Mouse (Mus musculus) forebrain, embryonic 16.5 days (tissue): Measurements from ENCODE around the gene Meltf. TPM values are rescaled to one million over a fixed set of nuclear protein-coding genes. Genes with fewer than 3 reads are reported as not detected.
"Not testable (repeated sequence)": the region's sequence is repeated elsewhere in the genome, so short reads cannot be mapped to it uniquely, and the experiment has no call there.

Experiments
- ATAC-seq: fragments of 200-750 bp; cut with Nextera tagmentation; 2 replicates; pipeline ENCODE4 v1.8.0; 2017; ENCODE audit warnings: mild to moderate bottlenecking, moderate library complexity
- H3K27ac ChIP-seq: fragments of 300-500 bp; sonication (generic); 2 replicates; pipeline ENCODE4 v1.5.1; 2014; ENCODE audit warnings: low read length, control low read depth
- H3K27me3 ChIP-seq: fragments of 300-500 bp; sonication (generic); replicated peaks from 2 replicates; pipeline ENCODE4 v1.6.1; 2014; ENCODE audit warnings: low read length; ENCODE audit not compliant: control insufficient read depth, insufficient read depth
- H3K36me3 ChIP-seq: fragments of 300-500 bp; sonication (generic); 2 replicates; pipeline ENCODE4 v1.6.1; 2014; ENCODE audit not compliant: control insufficient read depth, insufficient read depth
- H3K4me1 ChIP-seq: fragments of 300-500 bp; sonication (generic); replicated peaks from 2 replicates; pipeline ENCODE4 v1.6.1; 2014; ENCODE audit warnings: low read length; ENCODE audit not compliant: control insufficient read depth, insufficient read depth
- H3K4me2 ChIP-seq: fragments of 300-500 bp; sonication (generic); 2 replicates; pipeline ENCODE4 v1.6.1; 2014; ENCODE audit warnings: mild to moderate bottlenecking, low read length, control low read depth
- H3K4me3 ChIP-seq: fragments of 300-500 bp; sonication (generic); replicated peaks from 2 replicates; pipeline ENCODE4 v1.5.1; 2014; ENCODE audit warnings: mild to moderate bottlenecking, low read length, control low read depth
- H3K9ac ChIP-seq: fragments of 300-500 bp; sonication (generic); replicated peaks from 2 replicates; pipeline ENCODE4 v1.6.1; 2014; ENCODE audit warnings: low read depth, low read length, control low read depth
- H3K9me3 ChIP-seq: fragments of 300-500 bp; sonication (generic); 2 replicates; pipeline ENCODE4 v1.6.1; 2016; ENCODE audit warnings: low read length; ENCODE audit not compliant: control insufficient read depth
- WGBS: fragments of 180-500 bp; shearing (Covaris S2); extraction: QIAGEN DNeasy Blood & Tissue Kit; methylation state at CpG from one replicate; pipeline ENCODE4 v1.1.7; 2014; 5-methylcytosine and 5-hydroxymethylcytosine counted together
- polyA plus RNA-seq: library from polyadenylated mRNA; unstranded; fragments of >200 nt; fragmentation: Nextera tagmentation; extraction: Ambion mirVana; gene quantifications from 2 replicates; pipeline ENCODE4 v1.2.1, GENCODE M21; 2015

Meltf gene
- polyA plus RNA-seq, 1 experiment from 2014 or later, result 0.16 TPM

DNA sequence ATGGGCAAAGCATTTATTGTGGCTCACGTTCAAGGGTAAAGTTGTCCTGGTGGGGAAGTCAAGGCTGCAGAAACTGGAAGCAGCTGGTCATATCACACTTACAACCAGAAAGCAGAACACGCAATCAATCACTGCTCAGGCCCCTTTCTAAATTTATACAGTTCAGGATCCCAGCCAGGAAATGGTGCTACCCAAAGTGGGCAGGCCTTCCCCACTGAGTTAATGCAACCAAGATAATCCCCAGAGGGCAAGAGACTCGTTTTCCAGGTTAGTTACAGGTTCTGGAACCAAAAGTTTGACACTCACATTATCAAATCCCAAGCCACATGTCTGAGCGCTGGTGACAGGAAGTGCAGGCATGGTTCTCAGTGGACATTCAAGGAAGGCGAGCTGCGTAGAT lies 60.2 kb downstream of the Meltf start:
- Histone ChIP-seq H3K9me3 (no peaks in the 10 kb centered on the region), H3K9ac (no peak overlapping the region), H3K4me2 (no peak overlapping the region), H3K27me3 (peaks cover 6% of the 10 kb centered on the region), H3K4me3 (no peak overlapping the region), H3K36me3 (no peaks in the 10 kb centered on the region), H3K4me1 (peaks cover 20% of the 10 kb centered on the region), H3K27ac (no peak overlapping the region)
- no peak for ATAC-seq
- 78% methylated on average over 6 of the region's 6 CpGs for WGBS

DNA sequence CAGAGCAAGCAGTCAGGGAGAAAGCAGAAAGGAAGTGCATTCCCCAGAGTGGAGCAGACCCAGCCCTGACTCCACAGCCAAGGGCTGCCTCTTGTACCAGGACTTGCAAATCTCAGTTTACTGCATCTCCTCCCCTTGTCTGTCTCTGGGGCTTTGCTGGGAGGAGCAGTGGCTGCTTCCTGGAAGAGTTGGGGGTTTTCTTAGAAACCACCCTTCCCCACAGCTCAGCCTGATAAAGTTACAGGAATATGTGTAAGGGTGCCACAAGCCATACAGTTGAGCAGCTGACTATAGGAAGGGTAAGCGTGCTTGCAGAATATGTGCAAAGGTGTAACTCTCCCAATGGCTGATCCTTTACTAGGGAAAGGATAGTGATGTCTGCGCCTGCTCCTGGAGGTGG lies 62.0 kb downstream of the Meltf start:
- Histone ChIP-seq H3K9me3 (no peaks in the 10 kb centered on the region), H3K27me3 (peaks cover 4% of the 10 kb centered on the region; the same call in 1 of the 2 replicates), H3K4me3 (no peak overlapping the region), H3K36me3 (no peaks in the 10 kb centered on the region), H3K4me1 (peaks cover 9% of the 10 kb centered on the region), H3K27ac (no peak overlapping the region), H3K4me2 (no peak overlapping the region), H3K9ac (no peak overlapping the region)
- 78% methylated on average over 2 of the region's 2 CpGs for WGBS
- no peak for ATAC-seq

DNA sequence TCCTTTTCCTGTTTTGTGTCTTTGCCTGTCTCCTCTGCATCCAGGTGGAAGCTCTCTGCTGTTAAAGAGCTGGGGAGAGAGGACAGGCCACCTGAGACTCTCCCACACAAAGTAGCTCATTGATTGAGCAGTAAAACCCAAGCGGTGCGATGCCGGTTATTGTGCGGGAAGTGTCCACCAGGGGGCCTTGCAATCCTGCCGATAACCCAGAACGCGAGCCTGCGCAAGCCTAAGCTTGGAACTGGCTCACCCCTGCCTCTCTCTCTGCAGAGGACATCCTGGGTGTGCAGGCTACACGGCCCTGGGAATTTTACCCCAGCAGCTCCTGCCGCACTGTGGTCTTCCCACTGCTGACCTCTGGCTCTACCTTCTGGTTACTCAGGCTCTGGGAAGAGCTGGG lies 65.4 kb downstream of the Meltf start:
- Histone ChIP-seq H3K27ac (no peak overlapping the region), H3K4me1 (peaks cover 29% of the 10 kb centered on the region), H3K9ac (no peak overlapping the region), H3K4me2 (no peak overlapping the region), H3K36me3 (no peaks in the 10 kb centered on the region), H3K4me3 (no peak overlapping the region), H3K9me3 (no peaks in the 10 kb centered on the region), H3K27me3 (no peaks in the 10 kb centered on the region)
- WGBS, result 3% methylated on average over 10 of the region's 10 CpGs
- ATAC-seq, result peak; percentile 32

DNA sequence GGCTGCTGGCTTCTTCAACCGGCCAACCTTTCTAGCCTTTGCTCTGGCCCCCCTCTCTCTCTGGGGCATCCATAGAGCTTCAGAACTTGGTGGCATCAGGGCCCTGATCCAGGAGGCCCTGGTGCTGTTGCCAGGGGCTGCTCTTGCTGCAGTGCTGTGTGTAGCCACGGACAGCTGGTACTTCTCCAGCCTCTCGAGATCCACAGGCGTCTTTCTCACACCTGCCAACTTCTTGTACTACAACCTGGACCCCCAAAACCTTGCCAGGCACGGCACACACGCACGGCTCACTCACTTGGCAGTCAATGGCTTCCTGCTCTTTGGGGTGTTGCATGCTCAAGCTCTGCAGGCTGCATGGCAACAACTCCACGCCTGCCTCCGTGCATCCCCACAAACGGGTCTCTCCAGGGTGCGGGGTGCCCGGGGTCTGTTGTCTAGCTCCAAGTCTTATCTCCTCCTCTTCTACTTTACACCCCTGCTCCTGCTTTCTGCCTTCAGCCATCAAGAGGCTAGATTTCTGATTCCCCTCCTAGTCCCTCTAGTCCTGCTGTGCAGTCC lies 66.2 kb downstream of the Meltf start:
- H3K4me3 ChIP-seq, result no peak overlapping the region
- no peak overlapping the region; the same call in 1 of the 2 replicates for H3K9ac ChIP-seq
- 86% methylated on average over 12 of the region's 12 CpGs for WGBS
- no peaks in the 10 kb centered on the region for H3K27me3 ChIP-seq
- H3K27ac ChIP-seq, result no peak overlapping the region
- no peaks in the 10 kb centered on the region for H3K9me3 ChIP-seq
- peaks cover 37% of the 10 kb centered on the region for H3K4me1 ChIP-seq
- no peak for ATAC-seq
- H3K4me2 ChIP-seq, result no peak overlapping the region
- H3K36me3 ChIP-seq, result no peaks in the 10 kb centered on the region

DNA sequence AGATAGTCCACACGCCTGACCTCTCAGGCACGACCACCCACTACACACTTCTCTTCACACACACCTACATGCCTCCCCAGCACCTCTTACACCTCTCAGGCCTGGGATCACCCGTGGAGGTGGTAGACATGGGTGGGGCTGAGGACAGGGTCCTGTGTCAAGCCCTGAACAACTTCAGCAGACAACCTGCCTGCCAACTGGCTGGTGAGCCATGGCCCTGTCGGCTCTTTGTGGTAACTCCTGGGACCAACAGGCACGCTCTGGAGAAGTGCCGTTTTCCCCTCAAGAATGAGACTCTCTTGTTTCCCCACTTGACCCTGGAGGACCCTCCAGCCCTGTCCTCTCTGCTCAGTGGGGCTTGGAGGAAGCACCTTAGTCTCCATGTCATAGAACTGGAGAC lies 66.8 kb downstream of the Meltf start:
- Histone ChIP-seq H3K4me1 (peaks cover 37% of the 10 kb centered on the region), H3K27me3 (no peaks in the 10 kb centered on the region), H3K27ac (no peak overlapping the region), H3K9ac (no peak overlapping the region; the same call in 1 of the 2 replicates), H3K36me3 (no peaks in the 10 kb centered on the region), H3K9me3 (no peaks in the 10 kb centered on the region), H3K4me2 (no peak overlapping the region), H3K4me3 (no peak overlapping the region)
- 93% methylated on average over 6 of the region's 6 CpGs for WGBS
- ATAC-seq, result no peak

DNA sequence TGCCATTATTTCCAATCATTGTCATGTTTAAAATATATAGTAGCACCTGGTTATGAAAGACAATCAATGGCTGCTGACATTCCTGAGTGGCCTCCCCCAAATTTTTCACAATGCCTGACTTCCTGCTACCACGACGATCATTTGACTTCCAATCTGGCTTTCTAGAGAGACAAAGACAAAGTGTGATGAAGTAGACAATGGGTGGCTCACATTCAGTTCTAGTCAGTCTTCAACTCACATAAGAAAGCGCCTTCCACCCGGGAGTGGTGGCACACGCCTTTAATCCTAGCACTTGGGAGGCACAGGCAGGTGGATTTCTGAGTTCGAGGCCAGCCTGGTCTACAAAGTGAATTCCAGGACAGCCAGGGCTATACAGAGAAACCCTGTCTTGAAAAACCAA lies 67.4 kb downstream of the Meltf start:
- not testable (repeated sequence) for ATAC-seq, H3K4me3 ChIP-seq, H3K4me2 ChIP-seq, H3K27me3 ChIP-seq, H3K9ac ChIP-seq, H3K36me3 ChIP-seq, H3K27ac ChIP-seq, H3K9me3 ChIP-seq
- H3K4me1 ChIP-seq, result peaks cover 37% of the 10 kb centered on the region
- 88% methylated on average over 6 of the region's 6 CpGs for WGBS

DNA sequence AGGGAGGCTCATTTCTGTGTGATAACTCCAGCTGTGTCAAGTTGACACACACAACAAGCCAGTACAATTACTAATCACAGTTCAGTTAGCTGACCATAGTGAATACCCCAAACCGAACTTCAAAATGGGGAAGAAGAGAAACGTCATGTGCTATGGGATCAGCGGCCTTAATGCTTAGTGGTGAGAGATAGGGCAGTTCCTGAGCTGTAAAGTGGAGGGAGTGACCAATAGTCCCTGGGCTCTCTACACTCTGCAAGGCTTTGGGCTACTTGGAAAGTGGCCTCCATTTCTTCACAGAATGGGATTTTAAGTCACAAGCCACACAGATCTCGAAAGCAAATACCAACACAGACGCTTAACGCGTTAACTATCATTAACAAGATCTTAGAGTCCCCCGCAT lies 68.7 kb downstream of the Meltf start:
- Histone ChIP-seq H3K4me2 (peak overlapping the region; percentile 85), H3K4me3 (peak overlapping the region; percentile 63), H3K27me3 (no peaks in the 10 kb centered on the region), H3K4me1 (peaks cover 37% of the 10 kb centered on the region), H3K27ac (peak overlapping the region; percentile 80), H3K36me3 (no peaks in the 10 kb centered on the region), H3K9ac (peak overlapping the region; percentile 76), H3K9me3 (no peaks in the 10 kb centered on the region)
- WGBS, result 36% methylated on average over 8 of the region's 8 CpGs
- ATAC-seq, result no peak

DNA sequence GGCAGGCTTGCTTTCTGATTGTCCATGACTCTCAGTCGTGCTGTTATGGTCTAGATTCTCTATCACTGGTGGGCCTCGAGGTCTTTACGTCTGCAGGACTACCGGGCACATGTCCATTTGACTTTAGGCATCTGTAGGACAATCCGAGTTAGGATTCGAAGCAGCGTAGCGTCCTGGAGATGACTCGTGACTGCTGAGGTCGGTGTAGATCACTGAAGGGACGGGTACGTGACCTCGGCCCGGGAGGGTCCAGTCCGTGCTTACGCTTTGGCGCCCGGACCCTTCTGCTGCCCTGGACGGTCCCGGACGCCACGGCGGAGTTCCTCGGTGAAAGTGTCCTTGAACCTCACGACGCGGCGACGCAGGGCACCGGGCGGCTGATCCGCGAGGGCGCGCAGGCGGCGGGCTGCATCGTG lies 69.3 kb downstream of the Meltf start:
- Histone ChIP-seq H3K36me3 (no peaks in the 10 kb centered on the region), H3K9ac (peak overlapping the region; percentile 76), H3K4me1 (peaks cover 37% of the 10 kb centered on the region), H3K4me2 (peak overlapping the region; percentile 85), H3K4me3 (peak overlapping the region; percentile 63), H3K27ac (peak overlapping the region; percentile 80), H3K9me3 (no peaks in the 10 kb centered on the region), H3K27me3 (no peaks in the 10 kb centered on the region)
- WGBS, result under 1% methylated on average over 38 of the region's 38 CpGs
- ATAC-seq, result no peak

DNA sequence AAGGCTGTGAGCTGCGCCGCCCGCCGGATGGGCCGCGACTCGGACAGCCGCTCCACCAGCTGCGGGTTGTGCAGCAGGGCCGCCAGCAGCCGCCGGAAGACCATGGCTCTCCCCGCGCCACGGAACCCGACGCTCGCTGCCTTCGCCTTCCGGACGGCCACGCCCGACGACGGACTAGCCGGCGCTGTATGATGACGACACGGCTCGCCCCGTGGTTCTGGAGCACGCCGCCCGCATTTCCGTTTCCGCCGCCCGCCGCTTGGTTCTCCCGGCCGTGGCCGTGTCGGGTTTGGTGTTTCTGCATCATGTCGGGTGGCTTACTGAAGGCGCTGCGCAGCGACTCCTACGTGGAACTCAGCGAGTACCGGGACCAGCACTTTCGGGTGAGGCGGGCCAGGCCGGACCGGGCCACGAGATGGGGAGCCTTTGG lies 69.8 kb downstream of the Meltf start, which contains the start of the genes 0610012G03Rik and Ncbp2:
0610012G03Rik (minus strand) TSS at position 150 of the 430 bp plus-strand sequence.
Ncbp2 (plus strand) TSS at position 169 of the 430 bp plus-strand sequence.
- Histone ChIP-seq H3K4me2 (peak within 1 kb of the TSS; percentile 95), H3K4me3 (peak within 1 kb of the TSS; percentile 63), H3K36me3 (no peaks in the 10 kb centered on the region), H3K9ac (peak within 1 kb of the TSS; percentile 76), H3K27ac (peak within 1 kb of the TSS; percentile 80), H3K4me1 (peaks cover 37% of the 10 kb centered on the region), H3K9me3 (no peaks in the 10 kb centered on the region), H3K27me3 (no peaks in the 10 kb centered on the region)
- peak; percentile 95 for ATAC-seq
- WGBS, result under 1% methylated on average over 55 of the region's 55 CpGs
